Mouse (Mus musculus): ENCODE data around the gene Rhbdf2. TPM values are rescaled to one million over a fixed set of nuclear protein-coding genes. Genes with fewer than 3 reads are reported as not detected.

Rhbdf2 gene
- polyA plus RNA-seq, 1 experiment: 10.1 TPM

GRCm38 (mm10) chr11:116620559-116621253 is 6.1 kb downstream of the Rhbdf2 start:
- TF ChIP-seq CTCF (IDR thresholded peaks at IDR 0.05; ENCODE audit: borderline replicate concordance, insufficient read depth, low read length) (no peak), POLR2A (IDR thresholded peaks at IDR 0.05; ENCODE audit: low read depth, low read length) (no peak)
- Histone ChIP-seq H3K4me3 (ENCODE audit: insufficient read depth, low read length) (no peak overlapping the region), H3K27ac (ENCODE audit: insufficient read depth, low read length) (no peak overlapping the region; the same call in 1 of the 2 replicates), H3K4me1 (ENCODE audit: control insufficient read depth, insufficient read depth, low read length) (peaks cover 6% of the 10 kb centered on the region; the same call in 1 of the 2 replicates)

GRCm38 (mm10) chr11:116620073-116620472 is 6.7 kb downstream of the Rhbdf2 start:
- Histone ChIP-seq H3K27ac (ENCODE audit: insufficient read depth, low read length) (no peak overlapping the region), H3K4me1 (ENCODE audit: control insufficient read depth, insufficient read depth, low read length) (peaks cover 6% of the 10 kb centered on the region; the same call in 1 of the 2 replicates), H3K4me3 (ENCODE audit: insufficient read depth, low read length) (no peak overlapping the region)
- TF ChIP-seq POLR2A (IDR thresholded peaks at IDR 0.05; ENCODE audit: low read depth, low read length) (no peak), CTCF (IDR thresholded peaks at IDR 0.05; ENCODE audit: borderline replicate concordance, insufficient read depth, low read length) (no peak)

- Histone ChIP-seq H3K4me1 (ENCODE audit: control insufficient read depth, insufficient read depth, low read length) (peaks cover 6% of the 10 kb centered on the region; the same call in 1 of the 2 replicates), H3K27ac (ENCODE audit: insufficient read depth, low read length) (no peak overlapping the region), H3K4me3 (ENCODE audit: insufficient read depth, low read length) (no peak overlapping the region)
- TF ChIP-seq POLR2A (IDR thresholded peaks at IDR 0.05; ENCODE audit: low read depth, low read length) (no peak), CTCF (IDR thresholded peaks at IDR 0.05; ENCODE audit: borderline replicate concordance, insufficient read depth, low read length) (no peak)
These were observed 7.3 kb downstream of the Rhbdf2 start for GRCm38 (mm10) chr11:116619561-116619960.

DNA sequence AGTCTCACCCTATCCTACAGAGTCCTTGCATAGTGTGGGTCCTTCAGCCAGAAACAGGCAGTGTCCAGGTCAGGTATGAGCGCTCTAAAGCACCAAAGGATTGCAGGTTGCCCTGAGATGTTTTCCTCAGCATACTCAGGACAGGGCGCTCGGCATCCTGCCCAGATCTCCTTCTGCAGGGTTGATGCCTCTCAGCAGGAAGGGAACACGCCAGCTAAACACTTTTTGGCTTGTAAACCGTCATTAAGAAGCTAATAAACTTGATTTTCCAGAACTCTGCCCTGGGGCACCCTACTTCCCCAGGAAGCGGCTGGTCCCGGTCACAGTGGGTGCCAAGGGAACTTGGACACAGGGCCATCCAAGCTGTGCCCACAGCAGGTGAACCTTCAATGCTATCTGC is 7.7 kb downstream of the Rhbdf2 start:
- Histone ChIP-seq H3K4me1 (ENCODE audit: control insufficient read depth, insufficient read depth, low read length) (peaks cover 6% of the 10 kb centered on the region; the same call in 1 of the 2 replicates), H3K4me3 (ENCODE audit: insufficient read depth, low read length) (no peak overlapping the region), H3K27ac (ENCODE audit: insufficient read depth, low read length) (no peak overlapping the region)
- TF ChIP-seq CTCF (IDR thresholded peaks at IDR 0.05; ENCODE audit: borderline replicate concordance, insufficient read depth, low read length) (no peak), POLR2A (IDR thresholded peaks at IDR 0.05; ENCODE audit: low read depth, low read length) (no peak)

GRCm38 (mm10) chr11:116618666-116619065 is 8.2 kb downstream of the Rhbdf2 start:
- no peak for TF ChIP-seq CTCF (IDR thresholded peaks at IDR 0.05; ENCODE audit: borderline replicate concordance, insufficient read depth, low read length)
- no peak for TF ChIP-seq POLR2A (IDR thresholded peaks at IDR 0.05; ENCODE audit: low read depth, low read length)
- Histone ChIP-seq H3K4me1 (ENCODE audit: control insufficient read depth, insufficient read depth, low read length) (peaks cover 6% of the 10 kb centered on the region; the same call in 1 of the 2 replicates), H3K4me3 (ENCODE audit: insufficient read depth, low read length) (no peak overlapping the region), H3K27ac (ENCODE audit: insufficient read depth, low read length) (no peak overlapping the region)

DNA sequence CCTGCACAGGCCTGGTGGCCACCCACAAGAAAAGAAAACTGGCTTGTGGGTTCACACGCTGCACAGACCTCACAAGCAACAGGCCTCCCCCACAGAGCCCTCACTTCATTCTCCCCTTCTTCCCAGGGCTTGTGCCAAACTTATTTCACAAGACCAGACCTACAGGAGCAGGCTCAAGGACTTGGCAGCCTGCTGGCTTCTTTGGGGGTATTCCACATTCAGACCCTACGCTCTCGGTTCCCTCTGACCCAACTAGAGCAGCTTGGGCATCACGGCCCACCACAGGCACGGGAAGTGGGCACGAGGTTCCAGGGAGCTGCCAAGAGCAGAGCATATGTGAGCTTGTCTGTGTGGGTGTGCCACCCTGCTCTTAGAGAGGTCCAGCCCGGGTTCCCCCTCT is 9.2 kb downstream of the Rhbdf2 start:
- TF ChIP-seq POLR2A (IDR thresholded peaks at IDR 0.05; ENCODE audit: low read depth, low read length): no peak
- no peak for TF ChIP-seq CTCF (IDR thresholded peaks at IDR 0.05; ENCODE audit: borderline replicate concordance, insufficient read depth, low read length)
- peaks cover 6% of the 10 kb centered on the region; the same call in 1 of the 2 replicates for H3K4me1 ChIP-seq (ENCODE audit: control insufficient read depth, insufficient read depth, low read length)
- no peak overlapping the region for H3K27ac ChIP-seq (ENCODE audit: insufficient read depth, low read length)

GRCm38 (mm10) chr11:116616438-116617118 is 10.2 kb downstream of the Rhbdf2 start:
- Histone ChIP-seq H3K4me1 (ENCODE audit: control insufficient read depth, insufficient read depth, low read length) (peaks cover 6% of the 10 kb centered on the region; the same call in 1 of the 2 replicates), H3K4me3 (ENCODE audit: insufficient read depth, low read length) (no peak overlapping the region), H3K27ac (ENCODE audit: insufficient read depth, low read length) (no peak overlapping the region)
- TF ChIP-seq POLR2A (IDR thresholded peaks at IDR 0.05; ENCODE audit: low read depth, low read length) (no peak), CTCF (IDR thresholded peaks at IDR 0.05; ENCODE audit: borderline replicate concordance, insufficient read depth, low read length) (no peak)

More for the DNA sequence above, 9.2 kb downstream of the Rhbdf2 start:
- no peak overlapping the region for H3K4me3 ChIP-seq (ENCODE audit: insufficient read depth, low read length)

DNA sequence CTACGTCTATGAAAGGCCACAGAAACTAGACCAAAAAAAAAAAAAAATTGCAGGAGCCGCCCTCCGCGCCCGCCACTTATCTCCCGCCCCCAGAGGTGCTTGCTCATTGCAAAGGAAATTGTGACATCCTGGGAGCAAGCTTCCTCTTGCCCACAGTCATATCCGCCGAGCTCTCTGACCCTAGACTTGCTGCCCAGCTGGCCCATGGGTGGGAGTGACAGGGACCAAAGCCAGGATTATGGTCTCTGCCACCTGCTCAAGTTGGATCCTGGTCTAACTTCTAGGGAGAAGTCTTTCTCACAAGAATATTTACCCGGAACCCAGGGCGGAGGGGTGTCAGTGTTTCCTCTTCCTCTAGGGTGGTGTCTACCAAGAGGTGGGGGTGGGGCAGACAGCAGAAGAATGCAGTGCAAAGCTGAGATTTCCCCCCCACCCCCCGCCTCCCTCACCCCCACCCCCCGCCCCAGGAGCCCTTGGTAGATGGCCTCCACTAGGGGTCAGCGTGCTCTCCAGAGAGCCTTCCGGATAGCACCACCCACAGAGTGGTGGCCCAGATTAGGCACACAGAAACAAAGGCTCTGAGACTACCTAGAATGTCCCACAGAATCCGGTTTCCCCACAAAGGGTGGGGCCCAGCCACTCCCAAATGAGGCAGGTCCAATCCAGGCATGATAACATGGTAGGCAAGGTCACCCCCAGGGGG is 10.9 kb downstream of the Rhbdf2 start:
- Histone ChIP-seq H3K4me3 (ENCODE audit: insufficient read depth, low read length) (no peak overlapping the region), H3K4me1 (ENCODE audit: control insufficient read depth, insufficient read depth, low read length) (peaks cover 6% of the 10 kb centered on the region; the same call in 1 of the 2 replicates), H3K27ac (ENCODE audit: insufficient read depth, low read length) (no peak overlapping the region)
- TF ChIP-seq CTCF (IDR thresholded peaks at IDR 0.05; ENCODE audit: borderline replicate concordance, insufficient read depth, low read length) (no peak), POLR2A (IDR thresholded peaks at IDR 0.05; ENCODE audit: low read depth, low read length) (no peak)

- no peak overlapping the region for H3K4me3 ChIP-seq (ENCODE audit: insufficient read depth, low read length)
- H3K4me1 ChIP-seq (ENCODE audit: control insufficient read depth, insufficient read depth, low read length): peaks cover 3% of the 10 kb centered on the region; the same call in 1 of the 2 replicates
- TF ChIP-seq POLR2A (IDR thresholded peaks at IDR 0.05; ENCODE audit: low read depth, low read length): no peak
- no peak for TF ChIP-seq CTCF (IDR thresholded peaks at IDR 0.05; ENCODE audit: borderline replicate concordance, insufficient read depth, low read length)
- H3K27ac ChIP-seq (ENCODE audit: insufficient read depth, low read length): no peak overlapping the region
These were observed 13.6 kb downstream of the Rhbdf2 start for GRCm38 (mm10) chr11:116613234-116613633.

Measured in embryonic fibroblast, embryonic 13.5 days (primary cell).